Mouse (Mus musculus) layer of hippocampus, adult 2 months (tissue): Measurements from ENCODE around the gene Cdc42bpa. TPM values are rescaled to one million over a fixed set of nuclear protein-coding genes. Genes with fewer than 3 reads are reported as not detected.

Source experiments
- DNase-seq, 2 experiments: peaks; one replicate each; pipeline ENCODE4 v3.0.0; 2022; ENCODE audit warnings: low spot score in 2 of 2
- H3K27ac ChIP-seq: fragments of 200-600 bp; 2 replicates; pipeline ENCODE4 v1.8.1; 2022
- H3K4me3 ChIP-seq: fragments of 200-600 bp; 2 replicates; pipeline ENCODE4 v1.8.1; 2022; ENCODE audit warnings: mild to moderate bottlenecking
- CTCF ChIP-seq: fragments of 200-600 bp; conservative IDR thresholded peaks from 2 replicates; pipeline ENCODE4 v1.8.1; 2022; ENCODE audit warnings: antibody characterized with exemption, mild to moderate bottlenecking, moderate library complexity
- total RNA-seq, 2 experiments: library from RNA; stranded (reverse); gene quantifications; 2 replicates each; pipeline ENCODE4 v1.2.3; 2021

Gene Cdc42bpa
- total RNA-seq, 2 experiments from 2014 or later = 229 to 247 TPM

GRCm38 (mm10) chr1:180181304-180181965 lies 221.2 kb downstream of the Cdc42bpa start:
- no peak for TF ChIP-seq CTCF
- no peak overlapping the region for H3K27ac ChIP-seq
- no peak for DNase-seq
- H3K4me3 ChIP-seq = no peak overlapping the region

DNA sequence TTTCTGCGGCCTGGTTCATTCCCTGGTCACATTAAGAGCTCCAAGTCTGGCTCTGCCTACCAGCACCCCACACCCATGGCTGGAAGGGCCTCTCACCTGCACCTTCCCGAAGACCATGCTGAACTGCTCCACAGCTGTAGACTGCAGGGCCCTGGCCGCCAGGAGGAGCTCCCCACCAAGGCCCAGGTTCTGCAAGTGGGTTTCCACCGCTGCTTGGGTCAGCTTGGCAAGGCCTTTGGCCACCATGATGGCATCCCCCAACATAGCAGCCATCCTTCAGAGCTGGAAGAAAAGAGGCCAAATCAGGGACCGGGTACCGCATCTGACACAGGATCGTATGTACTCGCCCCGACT lies 221.7 kb downstream of the Cdc42bpa start:
- no peak overlapping the region for H3K4me3 ChIP-seq
- TF ChIP-seq CTCF = no peak
- no peak for DNase-seq
- H3K27ac ChIP-seq = no peak overlapping the region

DNA sequence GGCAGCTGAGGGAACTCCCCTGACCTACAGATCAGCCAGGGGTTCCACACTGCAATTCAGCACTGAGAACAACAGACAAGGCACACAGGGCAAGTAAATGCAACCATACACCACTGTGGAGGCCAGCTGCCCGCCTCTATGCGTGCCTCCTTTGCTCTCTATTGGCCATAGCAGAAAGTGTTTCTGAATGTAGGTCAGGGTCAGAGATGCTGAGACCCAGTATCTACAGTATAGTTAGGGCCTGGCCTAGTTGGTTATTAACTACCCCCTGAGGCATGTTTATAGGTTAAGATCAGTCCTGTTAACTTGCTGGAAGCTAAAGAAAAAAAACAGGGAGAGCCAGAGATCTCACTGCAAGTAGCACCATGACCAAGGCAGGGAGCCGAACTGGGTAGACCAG lies 222.5 kb downstream of the Cdc42bpa start:
- Histone ChIP-seq H3K4me3 (no peak overlapping the region), H3K27ac (no peak overlapping the region)
- TF ChIP-seq CTCF = no peak
- no peak for DNase-seq

DNA sequence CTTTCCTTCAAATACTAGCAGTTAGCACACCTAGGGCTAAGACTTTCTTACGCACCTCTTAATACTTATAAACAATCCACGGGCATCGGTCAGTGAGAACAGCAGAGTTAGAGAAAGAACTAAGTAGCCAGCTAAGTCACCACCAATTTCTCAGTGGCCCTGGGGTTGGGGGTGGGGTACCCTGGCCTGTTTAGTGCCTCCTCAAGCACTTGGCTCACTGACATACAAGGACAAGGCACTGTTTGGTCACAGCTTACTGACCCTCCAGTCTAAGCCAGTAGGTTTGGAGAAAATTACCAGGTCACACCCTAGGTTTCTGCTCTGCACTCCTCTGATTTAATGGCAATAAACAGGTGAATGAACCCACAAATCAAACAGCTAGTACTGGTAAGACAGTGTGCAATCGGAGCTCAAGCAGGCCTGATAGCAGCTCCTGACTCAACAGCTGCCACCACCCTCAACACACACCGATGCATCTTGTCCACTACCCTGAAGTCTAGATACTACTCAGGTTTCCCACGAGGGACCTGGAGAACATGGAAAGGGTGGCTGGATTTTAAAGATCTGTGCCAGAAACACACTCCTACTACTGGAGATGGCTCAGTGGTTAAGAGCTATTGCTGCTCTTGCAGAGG lies 223.4 kb downstream of the Cdc42bpa start:
- no peak for DNase-seq
- Histone ChIP-seq H3K4me3 (no peak overlapping the region), H3K27ac (no peak overlapping the region)
- no peak for TF ChIP-seq CTCF

DNA sequence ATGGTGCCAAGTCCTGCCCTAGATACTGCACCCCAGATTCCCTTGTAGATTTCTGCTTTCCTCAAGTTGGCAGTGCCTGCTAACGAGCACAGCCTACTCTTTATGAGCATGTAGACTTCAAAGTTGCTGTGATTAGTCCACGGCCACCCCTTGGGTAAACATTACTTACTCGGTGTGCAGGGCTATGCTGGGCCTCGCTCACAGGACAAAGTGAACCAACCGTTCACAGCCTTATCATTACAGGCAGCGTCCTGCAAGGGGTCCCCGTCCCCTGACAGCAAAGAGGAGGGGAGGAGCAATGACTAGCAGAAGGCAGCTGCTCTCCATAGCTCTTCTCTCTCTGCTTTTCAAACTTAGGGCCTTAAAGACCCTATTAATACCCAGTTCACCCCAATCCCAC lies 224.5 kb downstream of the Cdc42bpa start:
- Histone ChIP-seq H3K27ac (no peak overlapping the region), H3K4me3 (no peak overlapping the region)
- DNase-seq = no peak
- TF ChIP-seq CTCF = no peak

- DNase-seq = no peak
- Histone ChIP-seq H3K27ac (no peak overlapping the region), H3K4me3 (no peak overlapping the region)
- TF ChIP-seq CTCF = peak; percentile 49
Measured at GRCm38 (mm10) chr1:180185877-180186276, 225.6 kb downstream of the Cdc42bpa start.

DNA sequence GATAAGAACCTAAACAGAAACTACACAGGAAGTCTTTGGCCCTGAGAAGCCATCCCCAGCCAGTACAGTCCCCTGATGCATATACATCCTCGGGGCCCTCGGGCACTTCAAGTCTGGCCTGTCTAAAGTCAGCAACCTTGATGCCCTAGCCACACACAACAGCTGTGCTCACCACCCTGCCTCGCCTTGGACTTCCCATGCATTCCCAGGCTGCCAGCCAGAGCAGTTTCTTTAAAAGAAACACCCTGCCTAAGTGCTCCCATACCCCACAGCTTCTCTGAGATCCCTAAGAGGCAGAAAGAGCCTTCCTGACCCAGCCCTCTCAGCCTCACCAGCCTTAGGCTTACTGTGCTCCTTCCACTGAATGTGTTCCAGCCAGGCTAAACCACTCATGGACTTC lies 226.1 kb downstream of the Cdc42bpa start:
- no peak for DNase-seq
- no peak for TF ChIP-seq CTCF
- no peak overlapping the region for H3K27ac ChIP-seq
- no peak overlapping the region for H3K4me3 ChIP-seq

GRCm38 (mm10) chr1:180188951-180189350 lies 228.7 kb downstream of the Cdc42bpa start:
- Histone ChIP-seq H3K27ac (no peak overlapping the region), H3K4me3 (no peak overlapping the region)
- no peak for TF ChIP-seq CTCF
- no peak for DNase-seq

- TF ChIP-seq CTCF = no peak
- H3K4me3 ChIP-seq = no peak overlapping the region; the same call in 1 of the 2 replicates
- no peak overlapping the region for H3K27ac ChIP-seq
- no peak for DNase-seq
Measured at GRCm38 (mm10) chr1:180191112-180191511, 230.8 kb downstream of the Cdc42bpa start.

DNA sequence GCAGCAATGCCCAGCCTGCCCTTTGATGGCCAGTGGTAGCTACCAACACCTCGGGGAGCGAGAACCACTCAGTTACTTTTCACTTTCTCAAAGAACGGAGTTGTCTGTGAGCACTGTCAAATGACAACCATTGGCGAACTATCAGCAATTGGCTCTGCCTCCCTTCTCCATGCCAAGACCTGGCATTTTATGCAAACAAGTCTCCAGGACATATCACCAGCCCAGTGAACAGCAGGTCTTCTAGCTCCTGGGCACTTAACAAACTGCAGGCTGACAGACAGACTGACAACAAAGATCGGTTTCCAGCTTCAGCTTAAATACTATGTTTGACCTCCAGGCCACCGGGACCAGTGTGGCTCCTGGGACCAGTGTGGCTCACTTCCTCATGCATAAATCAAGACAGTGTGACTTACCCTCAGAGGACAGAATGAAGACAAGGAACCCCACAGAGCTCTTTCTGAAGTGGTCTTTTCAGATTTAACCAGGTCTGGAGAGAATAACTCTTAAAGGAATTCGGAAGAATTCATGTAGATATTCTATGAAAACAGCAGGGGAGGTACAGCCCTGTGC lies 231.5 kb downstream of the Cdc42bpa start:
- no peak for DNase-seq
- Histone ChIP-seq H3K4me3 (no peak overlapping the region; the same call in 1 of the 2 replicates), H3K27ac (no peak overlapping the region)
- no peak for TF ChIP-seq CTCF

GRCm38 (mm10) chr1:180192866-180193265 lies 232.6 kb downstream of the Cdc42bpa start:
- Histone ChIP-seq H3K4me3 (no peak overlapping the region), H3K27ac (no peak overlapping the region)
- no peak for TF ChIP-seq CTCF
- no peak for DNase-seq

DNA sequence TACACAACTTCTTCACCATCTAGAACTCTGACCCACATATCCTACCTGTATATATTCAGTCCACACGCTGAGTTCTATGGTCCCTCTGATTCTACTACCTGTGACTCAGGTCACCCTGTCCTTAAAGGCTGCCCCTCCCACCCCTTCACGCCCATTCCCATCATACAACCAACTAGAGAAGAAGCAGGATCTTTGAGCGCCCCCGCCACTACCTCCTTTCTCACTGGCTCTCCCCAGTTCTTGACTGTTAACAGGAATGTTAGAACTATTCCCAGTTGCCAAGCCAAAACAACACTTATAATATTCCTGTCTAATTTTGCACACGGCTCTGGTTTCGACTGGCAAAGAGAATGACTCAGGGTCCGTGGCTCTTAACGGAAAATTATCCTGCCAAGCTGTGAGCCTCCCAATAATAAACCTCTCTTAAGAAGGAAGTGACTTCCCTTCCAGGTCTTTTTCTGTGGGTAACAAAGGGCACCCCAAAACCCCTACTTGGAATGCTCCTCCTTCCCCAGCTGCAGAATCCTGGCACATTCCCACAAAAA lies 233.2 kb downstream of the Cdc42bpa start:
- no peak for DNase-seq
- TF ChIP-seq CTCF = no peak
- H3K4me3 ChIP-seq = no peak overlapping the region
- H3K27ac ChIP-seq = no peak overlapping the region

DNA sequence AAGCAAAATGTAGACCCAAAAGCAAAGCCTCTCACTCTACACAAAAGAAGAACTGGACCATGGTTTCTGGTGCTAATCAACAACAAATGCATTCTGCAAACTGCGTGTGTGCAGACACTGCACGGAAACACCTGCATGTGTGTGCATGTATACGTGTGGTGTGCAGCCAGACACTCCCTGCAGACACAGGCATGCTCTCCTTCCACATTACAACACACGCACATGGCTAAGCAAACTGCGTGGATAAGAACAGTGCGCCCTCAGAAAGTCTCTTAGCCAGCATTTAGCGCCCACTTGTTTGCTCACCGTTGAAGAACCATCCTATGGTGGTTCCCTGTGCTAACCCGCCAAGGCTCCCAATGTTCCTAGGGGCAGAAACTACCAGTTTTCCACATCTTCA lies 233.8 kb downstream of the Cdc42bpa start:
- Histone ChIP-seq H3K4me3 (no peak overlapping the region), H3K27ac (no peak overlapping the region)
- TF ChIP-seq CTCF = no peak
- DNase-seq = no peak
